Mouse (Mus musculus) ES-Bruce4 (cell line): ENCODE data around the gene Rad51. TPM values are rescaled to one million over a fixed set of nuclear protein-coding genes. Genes with fewer than 3 reads are reported as not detected.
A peak's percentile ranks its signal among the peaks of the same experiment; 100 is the strongest.

ENCODE experiments used
- H3K27ac ChIP-seq: 2 replicates; pipeline ENCODE4 v1.5.1; 2012; ENCODE audit warnings: low read length, inconsistent platforms; ENCODE audit not compliant: insufficient read depth
- H3K27me3 ChIP-seq: 2 replicates; pipeline ENCODE4 v1.6.1; 2012; ENCODE audit warnings: mild to moderate bottlenecking, low read length, inconsistent platforms; ENCODE audit not compliant: control insufficient read depth, poor library complexity, insufficient read depth, severe bottlenecking
- H3K36me3 ChIP-seq: 2 replicates; pipeline ENCODE4 v1.6.1; 2012; ENCODE audit warnings: inconsistent platforms, mild to moderate bottlenecking, low read length, moderate library complexity; ENCODE audit not compliant: control insufficient read depth, poor library complexity, insufficient read depth, severe bottlenecking
- H3K4me1 ChIP-seq: one replicate; pipeline ENCODE4 v1.8.1; 2011; ENCODE audit warnings: low read length; ENCODE audit not compliant: control insufficient read depth, insufficient read depth
- H3K4me3 ChIP-seq: 2 replicates; pipeline ENCODE4 v1.5.1; 2011; ENCODE audit warnings: low read depth, mild to moderate bottlenecking, low read length
- H3K9ac ChIP-seq: 2 replicates; pipeline ENCODE4 v1.6.1; 2012; ENCODE audit warnings: low read depth, mild to moderate bottlenecking, inconsistent platforms; ENCODE audit not compliant: poor library complexity, severe bottlenecking
- H3K9me3 ChIP-seq: replicated peaks from 2 replicates; pipeline ENCODE4 v1.6.1; 2012; ENCODE audit warnings: mild to moderate bottlenecking, low read length, inconsistent platforms; ENCODE audit not compliant: control insufficient read depth, poor library complexity, insufficient read depth, severe bottlenecking
- CTCF ChIP-seq: IDR thresholded peaks from one replicate; pipeline ENCODE4 v1.8.1; 2011; ENCODE audit warnings: low read depth, low read length
- EP300 ChIP-seq: IDR thresholded peaks from 2 replicates; pipeline ENCODE4 v1.6.1; 2011; ENCODE audit warnings: low read depth, low read length; ENCODE audit not compliant: insufficient read depth
- POLR2A ChIP-seq: IDR thresholded peaks from one replicate; pipeline ENCODE4 v1.8.1; 2011; ENCODE audit warnings: low read length; ENCODE audit not compliant: insufficient read depth
- polyA plus RNA-seq: library from polyadenylated mRNA; stranded (reverse); fragments of >200 nt; gene quantifications from 2 replicates; pipeline ENCODE4 v1.2.4, GENCODE M21; 2011; ENCODE audit warnings: low read depth; ENCODE audit not compliant: missing spikeins, insufficient read depth, insufficient read length

Rad51 gene
- polyA plus RNA-seq, 1 experiment, result 128 TPM

DNA sequence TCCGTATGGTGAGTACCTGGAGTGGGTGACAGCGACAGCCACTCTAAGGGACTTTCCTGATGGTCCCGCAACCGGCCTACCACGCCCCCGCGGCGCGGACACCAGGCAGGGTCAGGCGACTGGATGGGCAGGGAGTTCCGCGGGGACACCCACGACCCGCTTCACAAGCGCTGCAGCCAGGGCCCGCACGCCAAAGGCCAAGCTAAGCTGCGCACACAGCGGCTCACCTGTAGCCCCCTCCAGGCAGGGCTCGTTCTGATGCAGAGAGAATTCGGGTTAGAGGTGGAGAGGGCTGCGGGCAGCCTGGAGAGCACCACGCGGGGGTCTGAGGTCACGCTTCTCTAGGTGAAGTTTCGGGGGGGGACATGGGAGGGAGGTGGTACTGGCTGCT is 55.3 kb downstream of the Rad51 start:
- Histone ChIP-seq H3K9me3 (no peaks in the 10 kb centered on the region), H3K36me3 (no peaks in the 10 kb centered on the region), H3K27me3 (no peaks in the 10 kb centered on the region), H3K27ac (no peak overlapping the region), H3K9ac (peak overlapping the region; percentile 26), H3K4me1 (no peaks in the 10 kb centered on the region), H3K4me3 (peak overlapping the region; percentile 64)
- no peak for TF ChIP-seq CTCF
- no peak for TF ChIP-seq EP300
- no peak for TF ChIP-seq POLR2A

DNA sequence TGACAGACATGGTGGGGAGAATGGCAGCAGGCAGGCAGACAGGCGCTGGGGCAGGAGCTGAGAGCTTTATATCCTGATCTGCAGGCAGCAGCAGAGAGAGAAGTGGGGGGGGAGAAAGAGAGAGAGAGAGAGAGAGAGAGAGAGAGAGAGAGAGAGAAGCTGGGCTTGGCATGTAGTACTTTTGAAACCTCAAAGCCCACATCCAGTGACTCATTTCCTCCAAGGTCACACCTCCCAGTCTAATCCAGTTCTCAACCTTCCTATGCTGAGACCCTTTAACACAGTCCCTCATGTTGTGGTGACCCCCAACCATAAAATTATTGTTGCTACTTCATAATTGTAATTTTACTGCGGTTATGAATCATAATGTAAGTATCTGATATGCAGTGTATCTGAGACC is 57.7 kb downstream of the Rad51 start:
- Histone ChIP-seq H3K9ac (no peak overlapping the region), H3K36me3 (no peaks in the 10 kb centered on the region), H3K4me3 (no peak overlapping the region), H3K27ac (no peak overlapping the region), H3K4me1 (no peaks in the 10 kb centered on the region), H3K27me3 (no peaks in the 10 kb centered on the region), H3K9me3 (no peaks in the 10 kb centered on the region)
- TF ChIP-seq EP300 (no peak), POLR2A (no peak), CTCF (no peak)

DNA sequence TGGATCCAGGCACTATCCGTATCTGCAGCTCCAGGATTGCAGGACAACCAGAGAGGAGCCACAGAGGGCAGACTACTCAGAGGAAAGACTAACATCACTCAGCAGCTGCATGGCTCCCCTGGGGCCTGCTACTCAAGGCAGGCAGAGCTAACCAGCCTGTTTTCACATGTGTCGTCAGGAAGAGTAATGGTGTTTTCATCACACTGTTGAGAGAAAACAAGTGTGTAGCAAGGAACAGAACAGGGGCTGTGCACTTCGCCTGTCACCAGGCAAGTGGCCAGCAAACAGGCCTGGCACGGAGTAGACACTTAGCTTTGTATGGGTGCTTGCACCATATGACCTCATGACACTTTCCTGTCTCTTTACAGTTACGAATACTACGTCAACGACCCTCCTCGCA is 59.0 kb downstream of the Rad51 start:
- H3K27me3 ChIP-seq, result no peaks in the 10 kb centered on the region
- no peak overlapping the region for H3K27ac ChIP-seq
- no peaks in the 10 kb centered on the region for H3K4me1 ChIP-seq
- no peaks in the 10 kb centered on the region for H3K9me3 ChIP-seq
- TF ChIP-seq EP300, result no peak
- no peak for TF ChIP-seq POLR2A
- TF ChIP-seq CTCF, result no peak
- H3K9ac ChIP-seq, result no peak overlapping the region
- no peak overlapping the region for H3K4me3 ChIP-seq
- no peaks in the 10 kb centered on the region for H3K36me3 ChIP-seq

DNA sequence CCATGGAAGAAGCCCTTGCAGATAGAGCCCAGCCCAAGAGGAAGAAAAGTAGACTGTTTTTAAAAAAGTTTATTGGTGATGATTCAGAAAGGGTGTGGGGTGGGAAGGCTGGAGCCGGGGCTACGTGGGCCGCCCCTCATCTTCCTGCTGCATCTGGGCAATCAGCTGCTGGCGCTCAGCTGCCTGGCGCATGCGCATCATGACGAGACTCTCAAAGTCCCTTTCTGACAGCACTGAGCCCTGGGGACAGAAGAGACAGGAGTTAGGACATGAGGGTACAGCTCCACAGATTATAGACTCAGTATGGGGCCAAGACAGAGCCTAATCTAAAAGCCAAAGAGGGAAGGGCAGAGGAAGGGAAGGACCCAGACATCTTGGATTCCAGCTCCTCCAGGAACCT is 59.9 kb downstream of the Rad51 start:
- Histone ChIP-seq H3K4me3 (no peak overlapping the region), H3K4me1 (no peaks in the 10 kb centered on the region), H3K9ac (no peak overlapping the region), H3K27ac (no peak overlapping the region), H3K9me3 (no peaks in the 10 kb centered on the region), H3K27me3 (no peaks in the 10 kb centered on the region), H3K36me3 (no peaks in the 10 kb centered on the region)
- no peak for TF ChIP-seq POLR2A
- TF ChIP-seq EP300, result no peak
- no peak for TF ChIP-seq CTCF

DNA sequence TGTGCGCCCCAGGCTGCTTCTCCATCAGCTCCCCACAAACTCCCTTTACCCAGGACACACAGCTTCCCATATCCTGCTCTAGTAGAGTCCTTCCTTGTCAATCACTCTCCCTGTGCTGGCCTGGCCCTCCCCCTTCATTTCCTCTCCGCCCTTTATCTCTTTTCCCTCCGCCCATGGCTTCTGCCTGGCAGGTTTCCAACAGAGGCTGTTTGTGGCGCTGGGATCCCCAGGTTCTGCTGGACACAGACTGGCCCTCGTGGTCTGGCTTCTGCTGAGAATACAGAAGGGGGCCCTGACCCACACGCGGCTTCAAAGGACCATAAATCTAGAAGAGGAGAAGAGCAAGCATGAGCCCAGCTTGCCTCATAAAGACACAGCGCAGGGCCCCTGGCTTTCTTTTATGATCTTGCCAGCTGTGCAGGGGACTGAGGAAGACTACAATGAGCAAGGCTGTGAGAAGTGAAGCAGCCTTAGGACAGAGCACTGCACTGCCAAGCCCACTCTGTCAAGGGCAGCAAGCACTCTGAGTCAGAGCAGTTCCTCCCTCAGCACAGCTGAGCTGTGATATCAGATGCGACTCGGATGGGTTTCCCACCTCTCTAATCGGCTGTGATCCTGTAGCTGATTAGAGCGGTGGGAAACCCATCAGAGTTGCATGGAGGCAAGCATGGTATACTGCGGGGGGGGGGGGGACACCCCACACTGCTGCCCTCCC is 60.4 kb downstream of the Rad51 start:
- Histone ChIP-seq H3K36me3 (no peaks in the 10 kb centered on the region), H3K27me3 (no peaks in the 10 kb centered on the region), H3K27ac (no peak overlapping the region), H3K9ac (no peak overlapping the region), H3K4me1 (no peaks in the 10 kb centered on the region), H3K9me3 (no peaks in the 10 kb centered on the region), H3K4me3 (no peak overlapping the region)
- TF ChIP-seq POLR2A (no peak), CTCF (no peak), EP300 (no peak)

DNA sequence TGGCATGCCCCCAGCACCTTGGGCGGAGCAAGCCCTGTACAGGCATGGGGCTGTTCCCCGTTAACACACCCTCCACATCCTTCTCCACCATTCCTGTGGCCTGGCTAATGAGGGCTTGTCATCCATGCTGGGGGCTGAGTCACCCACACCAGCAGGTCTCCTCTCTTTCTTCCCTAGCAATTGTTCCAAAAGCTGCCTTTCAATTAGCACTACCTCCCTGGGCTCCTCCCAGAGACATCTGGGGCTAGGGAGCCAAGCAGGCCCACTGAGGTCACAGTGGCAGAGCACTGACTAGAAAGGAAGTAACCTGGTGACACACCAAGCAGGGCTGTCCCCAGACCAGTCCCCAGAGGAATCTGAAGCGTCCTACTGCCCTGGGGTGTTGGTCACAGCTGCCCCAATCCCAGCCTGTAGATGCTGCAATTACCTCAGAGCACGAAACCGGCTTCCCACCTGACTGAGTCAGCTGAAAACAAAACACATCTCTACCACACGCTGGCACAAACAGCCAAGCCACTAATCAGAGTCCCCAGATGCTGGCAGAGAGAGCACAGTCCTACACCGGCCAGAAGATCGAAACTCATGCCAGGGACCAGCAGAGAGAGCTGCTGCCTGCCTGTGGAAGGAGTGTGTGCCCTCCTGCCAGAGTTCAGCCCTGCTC is 61.5 kb downstream of the Rad51 start, which contains the start of gene Gm14137:
Gm14137 (plus strand) TSS at position 519 of the 661 bp plus-strand sequence.
- Histone ChIP-seq H3K36me3 (no peaks in the 10 kb centered on the region), H3K9ac (no peak within 1 kb of the TSS), H3K4me1 (no peaks in the 10 kb centered on the region), H3K9me3 (no peaks in the 10 kb centered on the region), H3K27ac (no peak within 1 kb of the TSS), H3K27me3 (no peaks in the 10 kb centered on the region), H3K4me3 (no peak within 1 kb of the TSS)
- TF ChIP-seq EP300, result no peak
- no peak for TF ChIP-seq POLR2A
- TF ChIP-seq CTCF, result no peak
